Mouse (Mus musculus) liver, adult 2 months (tissue): ENCODE data around the gene Atg10.

Experiments
- CTCF ChIP-seq: fragments of 200-500 bp; IDR thresholded peaks from 2 replicates; pipeline ENCODE4 v1.5.1; 2011; ENCODE audit warnings: low read depth, low read length, control low read depth
- POLR2A ChIP-seq: fragments of 200-500 bp; IDR thresholded peaks from 2 replicates; pipeline ENCODE4 v1.6.1; 2011; ENCODE audit warnings: low read length, control low read depth; ENCODE audit not compliant: insufficient read depth; ENCODE audit errors: extremely low read depth

DNA sequence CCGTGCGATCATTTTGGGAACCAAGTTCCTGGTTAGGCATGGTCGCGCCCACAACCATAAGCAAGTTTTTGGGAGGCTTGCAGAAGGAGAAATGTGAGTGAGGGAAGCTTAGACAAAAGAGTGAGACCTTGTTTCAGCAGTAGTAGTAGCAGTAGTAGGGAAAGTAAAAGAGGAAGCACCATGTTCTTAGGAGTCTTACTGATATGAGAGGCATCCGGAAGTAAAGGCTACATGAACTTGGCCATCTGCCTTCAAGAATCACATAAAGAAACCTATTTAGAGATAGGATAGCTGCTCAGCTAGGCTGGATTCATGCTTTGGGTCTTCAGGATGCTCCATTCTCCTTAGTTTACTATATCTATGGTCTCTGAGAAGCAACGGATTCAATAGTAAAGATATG, 186.4 kb downstream of the Atg10 start:
- TF ChIP-seq CTCF (no peak), POLR2A (no peak)
